Mouse (Mus musculus): ENCODE measurements at regions not wholly inside any gene's neighbourhood (a gene's known extent, or its start where the extent isn't known, plus 50 kb on each side); places are given as distances from the start of the nearest gene placed in this dataset.
"Not testable (repeated sequence)": the region's sequence is repeated elsewhere in the genome, so short reads cannot be mapped to it uniquely, and the experiment has no call there.

GRCm38 (mm10) chr9:41446431-41447203, 285.1 kb upstream of the Ubash3b start:
- no peak for DNase-seq (ENCODE audit: low spot score)

- no peak for DNase-seq (ENCODE audit: low spot score)
These were observed 280.9 kb upstream of the Ubash3b start for GRCm38 (mm10) chr9:41442418-41442817.

GRCm38 (mm10) chr9:41439979-41440378, 278.5 kb upstream of the Ubash3b start:
- no peak for DNase-seq (ENCODE audit: low spot score)

GRCm38 (mm10) chr9:41438141-41438540, 276.6 kb upstream of the Ubash3b start:
- DNase-seq (ENCODE audit: low spot score): no peak

- DNase-seq (ENCODE audit: low spot score): no peak
These were observed 269.2 kb upstream of the Ubash3b start for GRCm38 (mm10) chr9:41430391-41431343.

GRCm38 (mm10) chr9:41429711-41430390, 268.4 kb upstream of the Ubash3b start:
- DNase-seq (ENCODE audit: low spot score): no peak

- DNase-seq (ENCODE audit: low spot score): no peak
These were observed 267.7 kb upstream of the Ubash3b start for GRCm38 (mm10) chr9:41429236-41429635.

- no peak for DNase-seq (ENCODE audit: low spot score)
These were observed 265.2 kb upstream of the Ubash3b start for GRCm38 (mm10) chr9:41426698-41427097.

GRCm38 (mm10) chr9:41425225-41425624, 263.7 kb upstream of the Ubash3b start:
- no peak for DNase-seq (ENCODE audit: low spot score)

GRCm38 (mm10) chr9:41413791-41414190, 252.3 kb upstream of the Ubash3b start:
- DNase-seq (ENCODE audit: low spot score): no peak

- DNase-seq (ENCODE audit: low spot score): not testable (repeated sequence)
These were observed 251.6 kb upstream of the Ubash3b start for GRCm38 (mm10) chr9:41413091-41413490.

GRCm38 (mm10) chr9:41412174-41412757, 250.8 kb upstream of the Ubash3b start:
- DNase-seq (ENCODE audit: low spot score): no peak

GRCm38 (mm10) chr9:41408301-41408700, 246.8 kb upstream of the Ubash3b start:
- no peak for DNase-seq (ENCODE audit: low spot score)

- no peak for DNase-seq (ENCODE audit: low spot score)
These were observed 245.6 kb upstream of the Ubash3b start for GRCm38 (mm10) chr9:41407078-41407477.

GRCm38 (mm10) chr9:41402942-41403341, 241.4 kb upstream of the Ubash3b start:
- DNase-seq (ENCODE audit: low spot score): no peak

- no peak for DNase-seq (ENCODE audit: low spot score)
These were observed 239.5 kb upstream of the Ubash3b start for GRCm38 (mm10) chr9:41400950-41401349.

GRCm38 (mm10) chr9:41395471-41395870, 234.0 kb upstream of the Ubash3b start:
- DNase-seq (ENCODE audit: low spot score): no peak

- DNase-seq (ENCODE audit: low spot score): no peak
These were observed 230.3 kb upstream of the Ubash3b start for GRCm38 (mm10) chr9:41391591-41392320.

GRCm38 (mm10) chr9:41379283-41379682, 217.8 kb upstream of the Ubash3b start:
- no peak for DNase-seq (ENCODE audit: low spot score)

GRCm38 (mm10) chr9:41378627-41379231, 217.2 kb upstream of the Ubash3b start:
- no peak for DNase-seq (ENCODE audit: low spot score)

All from ovary, adult 18-20 months (tissue).